Mouse (Mus musculus) NIH3T3 (cell line): ENCODE measurements around the gene Nqo1.
A peak's percentile ranks its signal among the peaks of the same experiment; 100 is the strongest.

Experiments
- DNase-seq: peaks from one replicate; pipeline ENCODE4 v3.0.0-alpha.2; 2012; ENCODE audit warnings: low read depth

Gene Nqo1

DNA sequence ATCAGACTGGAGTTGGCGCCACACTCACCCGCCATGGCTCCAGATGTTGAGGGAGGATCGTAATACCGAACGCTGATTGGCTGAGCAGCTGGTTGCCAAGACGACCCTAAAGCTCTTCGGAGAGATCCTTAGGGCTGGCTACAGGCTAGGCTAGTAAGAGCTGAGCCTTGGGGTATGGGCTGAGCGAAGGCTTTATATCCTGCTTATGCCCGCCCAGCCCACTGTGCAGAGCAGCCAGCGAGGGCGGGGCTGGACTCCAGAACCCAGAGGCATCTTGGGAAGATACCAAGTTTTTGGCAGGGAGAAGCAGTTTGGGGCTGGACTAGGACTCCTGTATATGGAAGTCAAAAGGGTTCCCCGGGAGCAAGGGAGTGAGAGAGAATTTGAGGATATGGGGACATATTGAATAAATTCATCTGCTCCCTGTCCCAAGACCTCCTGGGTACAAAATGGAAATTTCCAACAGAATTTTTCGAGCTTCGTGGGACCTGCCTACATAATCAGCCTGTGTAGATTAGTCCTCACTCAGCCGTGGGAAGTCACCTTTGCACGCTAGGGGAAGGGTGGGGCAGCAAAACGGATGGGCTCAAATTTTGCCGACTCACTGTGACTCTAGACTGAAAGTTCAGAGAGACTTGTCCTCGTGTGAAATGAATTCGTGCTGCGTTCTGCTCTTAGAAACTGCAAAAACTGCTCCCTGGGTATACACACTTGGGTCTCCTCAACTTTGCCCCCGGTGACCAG is at the start of gene Nqo1:
Gene Nqo1 (minus strand): TSS at position 169 of the 744 bp plus-strand sequence.
- DNase-seq: peak; percentile 98

DNA sequence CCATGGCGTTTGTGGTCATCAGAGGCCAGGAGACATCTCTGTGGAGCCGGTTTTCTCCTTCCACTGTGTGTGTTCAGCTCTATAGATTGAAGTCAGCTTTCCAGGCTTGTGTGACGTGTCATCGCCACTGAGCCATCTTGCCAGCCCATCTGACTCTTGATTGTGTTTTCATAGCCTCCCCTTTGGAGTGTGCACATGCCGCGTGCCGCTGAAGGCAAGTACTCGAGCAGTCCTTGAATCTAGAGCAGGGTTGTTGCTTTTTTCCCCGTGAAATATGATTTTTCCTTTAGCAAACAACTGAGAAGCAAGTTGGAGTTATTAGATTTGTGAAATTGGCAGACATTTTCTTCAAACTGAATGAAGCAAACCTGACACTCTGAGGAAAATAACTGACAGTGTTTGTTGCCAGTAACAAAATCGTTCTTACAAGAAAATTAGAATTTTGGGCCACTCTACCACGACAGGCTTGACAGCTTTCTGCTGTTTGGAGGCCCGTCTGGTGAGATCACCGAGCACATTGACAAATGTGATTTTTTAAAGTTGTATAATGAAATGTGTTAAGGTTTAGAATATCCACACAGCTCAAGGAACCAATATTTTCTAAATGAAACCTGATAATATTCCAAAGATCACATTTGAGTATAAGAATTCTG is 48.5 kb upstream of the Nqo1 start:
- no peak for DNase-seq

- DNase-seq: no peak
These were observed 46.6 kb upstream of the Nqo1 start for GRCm38 (mm10) chr8:107449655-107450054.

- no peak for DNase-seq
These were observed 46.1 kb upstream of the Nqo1 start for GRCm38 (mm10) chr8:107449130-107449529.

DNA sequence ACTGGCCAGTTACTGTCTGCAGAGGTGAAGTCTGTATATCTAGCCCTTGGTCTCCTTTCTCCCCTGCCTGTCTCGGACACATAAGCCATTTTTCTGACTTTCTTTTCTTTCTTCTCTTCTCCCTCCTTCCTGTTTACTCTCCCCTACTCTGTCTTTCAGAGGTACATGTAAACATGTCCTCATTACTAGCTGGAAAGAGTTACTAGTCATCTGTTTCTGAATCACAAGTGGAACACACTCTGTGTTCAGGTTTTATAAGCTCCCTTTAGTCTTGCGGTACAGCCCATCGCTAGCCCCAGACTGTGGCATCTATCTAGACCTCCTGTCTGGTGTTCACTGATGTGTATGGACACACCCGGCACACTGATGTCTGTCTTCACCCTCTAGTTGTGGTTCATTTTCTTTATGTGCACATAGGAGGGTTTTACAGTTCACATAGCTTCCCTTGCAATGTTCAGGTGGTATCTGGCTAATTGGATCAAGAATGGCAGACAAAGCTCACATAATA is 45.4 kb upstream of the Nqo1 start:
- no peak for DNase-seq

DNA sequence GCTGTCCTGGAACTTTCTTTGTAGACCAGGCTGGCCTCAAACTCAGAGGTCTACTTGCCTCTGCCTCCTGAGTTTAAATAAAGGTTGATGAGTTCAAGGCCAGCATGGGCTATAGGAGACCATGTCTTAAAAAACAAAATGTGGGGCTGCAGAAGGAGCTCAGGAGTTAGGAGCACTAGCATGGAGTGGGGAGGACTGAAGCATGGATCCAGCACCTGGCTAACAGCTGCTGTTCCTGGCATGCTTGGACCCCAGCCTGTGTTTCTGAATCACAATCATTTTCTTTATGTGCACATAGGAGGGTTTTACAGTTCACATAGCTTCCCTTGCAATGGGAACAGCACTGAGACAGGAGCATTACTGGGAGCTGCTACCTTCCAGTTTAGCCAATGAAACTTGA is 44.7 kb upstream of the Nqo1 start:
- peak; percentile 29 for DNase-seq

DNA sequence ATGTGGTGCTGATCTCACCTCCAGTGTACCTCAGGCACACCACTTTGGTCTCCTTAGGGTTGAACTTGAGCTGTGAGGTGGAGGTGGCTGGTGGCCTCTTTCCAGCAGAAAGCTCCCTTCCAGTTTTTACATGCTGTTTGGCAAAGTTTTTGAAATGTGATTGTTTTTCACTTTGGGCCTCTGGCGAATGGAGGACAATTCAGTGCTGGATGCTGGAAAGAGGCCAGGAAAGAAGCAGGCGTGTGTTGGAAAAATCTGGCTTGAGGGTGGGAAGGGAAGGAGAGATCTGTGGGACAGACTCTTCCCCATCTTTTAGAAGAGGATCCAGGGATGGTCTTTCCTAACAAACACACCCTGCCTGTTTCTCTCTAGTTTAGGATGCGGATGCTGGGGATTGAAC is 41.6 kb upstream of the Nqo1 start:
- DNase-seq: peak; percentile 31

- no peak for DNase-seq
These were observed 37.0 kb upstream of the Nqo1 start for GRCm38 (mm10) chr8:107439880-107440625.

- DNase-seq: no peak
These were observed 34.7 kb upstream of the Nqo1 start for GRCm38 (mm10) chr8:107437711-107438110.

DNA sequence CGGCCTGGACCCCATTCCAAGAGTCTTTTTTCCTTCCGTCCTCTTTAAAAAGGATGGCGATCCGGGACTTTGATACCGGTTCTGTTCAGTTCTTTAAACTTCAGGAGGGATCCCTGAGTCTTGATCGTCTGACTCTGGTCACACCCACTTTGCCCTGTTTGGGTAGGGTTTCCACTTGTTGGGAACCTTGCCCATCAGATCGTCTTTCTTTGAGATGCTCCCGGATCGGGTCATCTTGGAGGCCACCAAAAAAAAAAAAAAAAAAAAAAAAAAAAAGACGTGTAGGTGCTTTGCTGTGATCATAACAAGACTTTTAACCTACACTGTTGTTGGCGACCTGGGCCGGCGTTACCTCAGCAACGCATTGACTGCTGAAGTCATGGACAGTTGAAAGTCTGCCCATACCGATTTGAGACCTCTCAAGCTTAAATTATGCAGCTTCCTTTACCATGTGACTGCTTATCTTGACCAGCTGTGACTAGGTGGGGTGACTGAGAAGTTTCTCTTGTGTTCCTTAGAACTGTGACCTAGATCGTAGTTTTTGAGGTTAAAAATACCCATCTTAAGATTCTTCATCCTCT is 33.9 kb upstream of the Nqo1 start:
- peak; percentile 73 for DNase-seq

GRCm38 (mm10) chr8:107435962-107436831 is 33.2 kb upstream of the Nqo1 start, which contains the start of gene Wwp2:
Gene Wwp2 (plus strand): TSS chr8:107436365.
- peak; percentile 80 for DNase-seq

DNA sequence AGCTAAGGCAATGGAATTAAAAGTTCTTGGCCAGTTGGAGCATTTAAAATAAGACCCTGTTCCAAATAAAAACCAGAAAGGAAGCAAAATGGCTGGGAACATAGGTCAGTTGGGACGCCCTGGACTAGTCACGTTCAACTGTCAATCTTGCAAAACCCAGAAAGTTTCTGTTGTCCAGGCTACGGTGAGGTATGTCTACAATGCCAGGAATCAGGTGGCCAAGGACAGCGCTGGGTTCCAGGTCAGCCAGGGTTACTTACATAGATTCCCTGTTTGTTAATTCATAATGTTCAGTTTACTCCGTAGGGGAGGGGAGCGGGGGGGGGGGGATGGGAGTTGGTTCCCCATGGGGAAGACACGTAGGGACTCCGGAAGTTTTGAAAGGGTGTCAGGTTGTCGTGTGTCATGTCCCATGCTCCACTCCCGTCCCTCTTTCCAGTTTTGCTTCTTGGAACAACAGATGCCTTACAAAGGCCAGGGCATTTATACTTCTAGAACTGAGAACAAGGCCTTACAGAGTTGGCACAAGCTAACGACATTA is 32.5 kb upstream of the Nqo1 start:
- DNase-seq: no peak

- DNase-seq: no peak
These were observed 27.8 kb upstream of the Nqo1 start for GRCm38 (mm10) chr8:107430821-107431220.

GRCm38 (mm10) chr8:107425230-107425597 is 22.2 kb upstream of the Nqo1 start:
- no peak for DNase-seq

- DNase-seq: peak; percentile 99
These were observed 21.7 kb upstream of the Nqo1 start, which contains the start of gene Nob1 for GRCm38 (mm10) chr8:107424597-107425229. Gene Nob1 (minus strand): TSS chr8:107425051.

DNA sequence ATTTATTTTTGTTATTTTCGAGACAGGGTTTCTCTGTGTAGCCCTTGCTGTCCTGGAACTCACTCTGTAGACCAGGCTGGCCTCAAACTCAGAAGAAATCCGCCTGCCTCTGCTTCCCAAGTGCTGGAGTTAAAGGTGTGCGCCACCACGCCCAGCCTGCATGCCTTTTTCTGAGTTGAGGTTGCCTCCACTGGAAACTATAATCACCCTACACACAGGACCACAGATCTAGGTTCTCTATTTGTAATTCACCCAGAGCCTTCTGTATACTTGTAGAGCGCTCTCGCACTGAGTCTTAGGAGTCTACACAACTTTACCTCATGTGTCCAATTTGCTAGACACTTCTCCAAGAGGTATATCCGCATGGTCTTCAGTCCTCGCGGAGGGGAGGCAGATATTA is 21.2 kb upstream of the Nqo1 start:
- no peak for DNase-seq

DNA sequence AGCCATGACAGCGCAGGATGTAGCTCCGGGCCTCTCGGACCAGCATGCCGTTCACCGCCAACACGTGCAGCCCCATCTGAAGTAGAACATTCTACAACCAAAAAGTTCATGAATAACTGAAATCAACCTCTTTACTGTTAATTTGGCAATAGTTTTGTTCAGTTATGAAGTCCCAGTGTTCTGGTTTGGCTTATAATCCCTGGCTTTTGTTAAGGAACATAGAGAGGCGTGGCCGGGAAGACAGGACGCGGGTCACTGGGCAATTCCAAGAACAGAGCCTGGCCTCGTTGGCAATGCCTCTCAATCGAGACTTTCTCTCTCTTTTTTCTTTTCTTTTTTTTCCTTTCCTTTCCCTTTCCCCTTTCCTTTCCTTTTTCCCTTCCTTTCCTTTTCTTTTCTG is 14.0 kb upstream of the Nqo1 start:
- no peak for DNase-seq

- no peak for DNase-seq
These were observed 10.9 kb upstream of the Nqo1 start for GRCm38 (mm10) chr8:107413881-107414280.

DNA sequence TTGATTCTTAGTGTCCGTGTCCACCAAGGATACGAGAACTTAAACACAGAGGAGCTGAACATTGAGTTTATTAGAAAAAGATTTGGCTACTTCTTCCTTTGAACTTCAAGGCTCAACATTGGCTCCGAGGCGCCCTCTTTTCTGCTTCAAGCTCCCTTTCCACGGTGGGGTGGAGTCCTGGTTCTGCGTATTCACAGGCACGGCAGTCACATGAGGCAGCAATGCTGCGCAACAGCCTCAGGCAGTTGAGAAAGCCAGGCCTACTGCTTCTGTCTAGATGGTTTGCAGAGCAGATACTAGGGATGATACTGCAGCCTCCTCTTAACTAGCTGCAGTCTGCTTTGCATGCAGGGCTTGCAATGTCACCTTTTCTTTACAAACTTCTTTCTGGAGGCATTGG is 9.5 kb upstream of the Nqo1 start:
- no peak for DNase-seq

- peak; percentile 78 for DNase-seq
These were observed 8.4 kb upstream of the Nqo1 start for GRCm38 (mm10) chr8:107411391-107411790.

DNA sequence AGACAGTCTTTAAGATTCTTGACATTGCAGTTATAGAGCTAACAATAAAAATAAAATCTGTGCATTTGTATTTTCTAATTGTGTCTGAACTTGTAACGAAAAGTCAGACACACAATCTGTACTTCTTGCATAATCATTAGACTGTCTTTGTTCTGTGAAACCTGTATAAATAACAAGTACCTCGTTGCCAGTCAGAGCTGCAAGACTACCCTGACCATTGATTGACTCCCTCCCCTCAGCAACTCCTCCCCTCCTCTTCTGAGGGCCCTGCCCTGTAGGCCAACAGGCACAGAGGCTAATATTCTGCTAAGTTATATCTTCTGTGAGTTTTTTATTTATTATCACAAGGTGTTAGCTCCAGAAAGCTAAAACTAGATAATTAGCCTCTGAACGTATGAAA is 2.9 kb upstream of the Nqo1 start:
- DNase-seq: no peak
